Mouse (Mus musculus) frontal cortex, postnatal 14 days (tissue): ENCODE measurements around the gene Rgs9.
"Not testable (repeated sequence)": the region's sequence is repeated elsewhere in the genome, so short reads cannot be mapped to it uniquely, and the experiment has no call there.

Source experiments
- DNase-seq, 2 experiments: peaks; one replicate each; pipeline ENCODE4 v3.0.0; 2022; ENCODE audit warnings: low spot score in 2 of 2

The Rgs9 gene

DNA sequence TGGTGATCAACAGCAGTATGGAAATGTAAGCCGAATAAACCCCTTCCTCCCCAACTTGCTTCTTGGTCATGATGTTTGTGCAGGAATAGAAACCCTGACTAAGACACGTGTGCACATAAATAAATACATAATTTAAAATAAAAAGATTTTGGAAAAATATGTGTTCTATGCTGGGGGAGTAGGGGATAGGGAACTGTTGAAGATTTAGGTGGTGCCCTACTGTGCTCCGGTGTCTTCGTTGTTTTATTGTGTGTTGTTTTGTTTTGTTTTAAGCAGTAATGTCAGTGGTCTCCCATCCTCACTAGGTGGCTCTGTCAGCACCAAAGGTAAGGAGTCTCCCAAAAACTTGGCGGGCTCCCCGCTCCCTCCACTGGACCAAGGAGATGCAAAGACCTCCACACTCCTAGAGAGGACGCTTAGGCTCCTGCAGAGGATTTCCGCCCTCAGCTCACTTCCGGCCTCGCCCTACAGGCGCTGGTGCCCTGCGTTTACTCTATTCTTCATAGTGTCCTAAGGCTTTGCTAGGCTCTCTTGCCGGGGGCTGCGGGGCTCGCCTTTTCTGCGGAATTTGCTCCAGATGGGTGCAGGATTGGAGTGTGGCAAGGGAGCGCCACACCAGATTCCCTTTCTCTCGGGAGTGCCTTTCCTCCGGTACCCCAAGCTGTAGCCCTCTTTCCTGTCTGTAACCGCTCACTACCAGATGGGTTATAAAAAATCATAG is 14.1 kb upstream of the Rgs9 start:
- DNase-seq: peak; percentile 68 to 69

DNA sequence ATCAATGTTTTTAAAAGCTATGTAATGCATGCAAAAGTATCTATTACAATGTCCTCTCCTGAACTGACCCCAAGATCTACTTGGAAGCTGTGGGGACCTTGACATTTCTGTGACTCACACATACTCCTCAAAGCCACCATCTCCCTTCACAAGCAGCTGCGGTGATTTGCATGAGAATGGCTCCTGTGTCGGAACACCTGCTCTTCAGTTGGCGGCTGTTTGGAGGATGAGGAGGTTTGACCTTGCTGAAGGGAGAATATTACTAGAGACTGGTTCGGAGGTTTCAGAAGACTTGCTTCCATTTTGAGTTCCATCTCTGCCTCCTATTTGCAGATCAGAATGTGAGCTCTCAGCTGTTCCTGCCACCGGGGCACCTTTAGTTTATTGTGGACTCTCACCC is 7.8 kb upstream of the Rgs9 start:
- DNase-seq: no peak

DNA sequence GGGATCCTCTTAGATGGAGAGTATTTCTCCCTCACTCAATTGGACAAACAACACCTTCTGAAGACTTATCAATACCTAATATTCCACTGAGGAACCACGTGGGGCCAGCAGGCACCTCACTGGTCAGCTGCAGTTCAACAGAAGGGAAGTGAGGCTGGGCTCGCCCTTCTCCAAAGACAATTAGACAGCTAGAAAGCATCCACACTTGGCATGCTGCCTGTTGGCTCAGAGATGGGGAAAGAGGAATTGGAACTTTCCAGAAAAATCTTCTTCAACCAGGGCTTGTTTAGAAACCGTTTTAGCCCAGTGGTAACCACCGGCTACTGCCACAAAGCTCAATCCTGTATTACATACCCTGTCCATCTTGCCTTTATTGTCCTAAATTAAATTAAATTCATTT is 4.4 kb upstream of the Rgs9 start:
- no peak for DNase-seq

DNA sequence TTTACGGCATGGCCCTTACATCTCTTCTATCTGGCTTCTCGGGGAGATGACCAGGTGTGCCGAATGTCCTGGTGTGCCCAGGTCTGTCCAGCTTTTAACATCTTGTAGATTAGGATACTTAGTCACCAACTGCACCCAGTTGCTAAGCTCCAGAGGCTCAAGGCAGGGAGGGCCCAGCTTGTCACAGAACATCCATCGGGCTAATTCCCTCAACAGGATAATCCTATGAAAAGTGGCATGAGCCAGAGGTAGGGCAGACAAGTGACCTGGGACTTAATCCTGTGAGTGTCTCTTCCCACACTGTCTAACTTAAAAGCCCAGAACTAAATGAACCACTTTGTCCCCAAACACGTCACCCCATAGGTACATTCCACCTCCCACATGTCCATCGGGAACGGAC is 898 bp downstream of the Rgs9 start:
- DNase-seq: no peak

DNA sequence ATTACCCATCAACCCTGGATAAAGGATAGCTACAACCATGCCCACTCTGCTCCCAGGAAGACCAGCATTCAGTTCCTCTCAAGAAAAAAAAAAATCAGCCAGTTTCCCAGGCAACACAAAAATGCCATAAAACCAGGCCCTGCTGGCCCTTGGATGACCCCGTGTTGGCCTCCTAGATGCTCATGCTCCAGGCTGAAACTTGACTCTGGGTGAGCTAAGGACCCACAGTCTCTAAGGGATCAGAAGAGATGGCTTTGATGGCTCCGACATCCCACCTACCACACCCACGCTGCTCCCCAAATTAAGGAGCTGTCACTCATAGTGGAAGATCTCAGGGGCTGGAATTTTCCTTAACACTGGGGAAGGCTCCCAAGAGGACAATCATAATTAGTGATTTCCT is 5.9 kb downstream of the Rgs9 start:
- DNase-seq: no peak

DNA sequence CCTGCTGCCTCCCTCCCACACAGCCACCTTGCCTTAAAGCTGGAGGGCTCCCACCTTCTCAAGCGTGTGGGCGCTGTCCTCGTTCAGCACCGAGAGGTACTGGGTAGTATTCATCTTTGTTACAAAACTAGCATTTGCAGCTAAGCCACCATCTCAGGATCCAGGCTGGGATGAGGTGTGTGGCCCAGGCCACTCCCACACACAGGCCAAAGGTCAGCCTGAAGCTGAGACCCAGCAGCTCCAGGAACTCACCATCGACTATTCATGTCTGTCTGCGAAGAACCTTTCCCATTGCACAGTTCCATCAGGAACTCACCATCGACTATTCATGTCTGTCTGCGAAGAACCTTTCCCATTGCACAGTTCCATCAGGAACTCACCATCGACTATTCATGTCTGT is 8.6 kb downstream of the Rgs9 start:
- not testable (repeated sequence) for DNase-seq

DNA sequence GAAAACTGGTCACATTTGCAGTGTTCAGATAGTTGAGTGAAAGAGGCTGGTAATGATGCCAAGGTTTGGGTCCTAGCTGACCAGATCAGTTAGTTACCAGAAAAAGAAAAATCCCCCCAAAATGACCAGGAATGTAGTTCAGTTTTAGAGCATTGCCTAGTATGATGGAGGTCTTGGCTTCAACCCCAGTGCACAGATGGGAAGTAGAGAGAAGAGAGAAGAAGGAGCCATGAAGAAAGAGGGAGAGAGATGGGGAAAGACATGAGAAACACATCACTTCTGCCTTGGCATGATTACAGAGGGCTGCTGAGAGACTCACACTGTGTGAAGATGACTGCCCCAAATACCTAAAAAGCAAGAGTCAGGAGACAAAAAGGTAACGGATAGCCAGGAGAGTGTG is 13.1 kb downstream of the Rgs9 start:
- DNase-seq: no peak

DNA sequence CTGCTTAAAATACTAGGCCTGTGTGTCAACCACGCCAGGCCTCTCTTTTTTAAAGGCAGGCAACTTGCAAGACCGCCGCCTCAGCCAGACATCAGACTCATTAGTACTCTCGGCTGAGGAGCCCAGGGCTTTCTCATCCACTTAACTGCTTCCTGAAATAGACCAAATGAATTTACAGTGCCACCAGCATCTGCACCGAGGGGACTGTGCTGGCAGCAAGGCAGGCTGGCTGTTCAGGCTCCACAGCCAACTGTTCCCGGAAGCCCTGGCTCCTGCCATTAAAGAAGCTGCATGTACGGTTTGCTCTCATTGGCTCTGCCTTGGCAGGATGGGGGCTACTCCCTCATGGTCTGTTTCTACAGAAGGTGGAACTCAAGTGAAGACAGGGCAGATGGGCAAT is 19.7 kb downstream of the Rgs9 start:
- DNase-seq: no peak

DNA sequence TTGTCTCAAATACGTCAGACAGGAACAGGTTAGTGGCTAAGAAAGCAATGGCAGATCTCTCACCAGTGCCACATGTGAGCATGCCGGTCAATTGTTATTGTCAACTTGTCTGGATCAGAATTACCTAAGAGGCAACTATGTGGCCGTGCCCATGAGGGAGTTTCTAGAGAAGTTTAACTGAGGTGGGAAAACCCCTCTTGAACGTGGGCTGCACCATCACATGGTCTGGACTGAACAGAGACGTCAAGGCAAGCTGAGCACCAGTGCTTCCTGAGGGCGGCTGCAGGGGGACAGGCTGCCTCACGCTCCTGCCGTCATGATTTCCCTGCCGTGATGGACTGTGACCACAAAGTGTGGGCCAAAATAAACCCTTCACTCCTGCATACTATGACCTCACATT is 26.5 kb downstream of the Rgs9 start:
- no peak for DNase-seq

DNA sequence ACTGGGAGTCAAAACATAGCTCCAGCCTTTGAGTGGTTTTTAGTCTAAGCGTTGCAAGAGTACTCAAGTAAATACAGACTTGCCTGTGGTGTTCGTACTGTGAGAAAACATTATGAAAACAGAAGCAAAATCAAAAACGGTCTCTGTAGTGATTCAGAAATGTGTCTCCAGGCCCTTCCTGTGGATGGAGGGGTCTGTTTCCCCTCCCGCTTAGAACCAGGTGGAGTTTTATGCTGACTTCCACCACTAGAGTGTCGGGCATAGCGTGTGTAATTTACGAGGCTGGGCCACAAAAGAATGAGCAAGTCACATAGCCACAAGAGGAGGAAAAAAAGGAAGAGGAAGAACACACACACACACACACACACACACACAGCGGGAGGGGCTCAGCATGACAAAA is 27.6 kb downstream of the Rgs9 start:
- no peak for DNase-seq

DNA sequence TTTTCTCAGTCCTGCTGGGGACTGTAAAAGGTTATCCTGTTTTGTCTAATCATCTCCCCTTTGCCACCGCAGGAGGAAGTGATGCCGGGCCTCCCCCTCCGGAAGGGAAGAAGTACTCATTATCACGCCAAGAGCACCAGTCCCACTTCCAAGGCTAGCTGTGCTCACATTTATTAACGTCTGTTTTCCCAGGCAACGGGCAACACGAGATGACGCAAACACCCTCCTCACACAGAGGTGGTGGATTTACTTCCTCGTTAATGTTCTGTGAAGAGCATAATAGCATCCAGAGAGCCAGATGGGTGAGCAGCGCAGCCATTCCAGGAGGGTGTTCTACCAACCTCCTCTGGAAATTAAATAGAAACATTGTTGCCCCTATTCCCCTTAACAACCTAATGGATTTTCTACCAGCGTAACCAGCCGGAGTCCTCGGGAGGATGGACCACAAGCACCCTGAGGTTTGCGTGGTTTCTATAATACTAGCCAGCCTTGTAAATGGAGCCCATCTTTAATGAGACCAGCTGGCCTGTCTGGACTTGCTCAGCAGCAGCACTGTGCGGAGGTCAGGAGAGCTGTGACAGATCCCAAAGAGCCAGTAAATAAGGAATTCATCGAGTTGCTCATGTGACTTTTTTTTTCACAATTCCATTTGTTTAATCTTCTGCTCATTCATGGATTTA is 28.1 kb downstream of the Rgs9 start:
- no peak for DNase-seq

DNA sequence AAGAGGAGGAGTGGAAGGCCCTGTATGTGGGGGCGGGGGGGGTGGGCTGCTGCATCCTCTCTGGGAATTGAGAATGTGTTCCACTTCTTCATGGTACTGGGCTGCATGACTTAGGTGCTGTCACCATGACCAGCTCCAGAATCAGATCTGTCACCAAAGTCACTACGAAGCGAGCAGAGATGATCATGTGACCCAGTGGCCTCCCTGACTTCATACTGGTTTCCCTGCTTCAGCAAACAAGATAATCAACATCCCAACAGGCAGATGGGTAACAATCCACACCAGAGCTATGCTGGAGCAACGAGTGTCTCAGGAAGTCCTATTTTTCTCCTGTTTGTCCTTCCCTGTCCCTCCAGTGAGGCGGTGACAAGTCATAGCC is 28.7 kb downstream of the Rgs9 start:
- DNase-seq: no peak

DNA sequence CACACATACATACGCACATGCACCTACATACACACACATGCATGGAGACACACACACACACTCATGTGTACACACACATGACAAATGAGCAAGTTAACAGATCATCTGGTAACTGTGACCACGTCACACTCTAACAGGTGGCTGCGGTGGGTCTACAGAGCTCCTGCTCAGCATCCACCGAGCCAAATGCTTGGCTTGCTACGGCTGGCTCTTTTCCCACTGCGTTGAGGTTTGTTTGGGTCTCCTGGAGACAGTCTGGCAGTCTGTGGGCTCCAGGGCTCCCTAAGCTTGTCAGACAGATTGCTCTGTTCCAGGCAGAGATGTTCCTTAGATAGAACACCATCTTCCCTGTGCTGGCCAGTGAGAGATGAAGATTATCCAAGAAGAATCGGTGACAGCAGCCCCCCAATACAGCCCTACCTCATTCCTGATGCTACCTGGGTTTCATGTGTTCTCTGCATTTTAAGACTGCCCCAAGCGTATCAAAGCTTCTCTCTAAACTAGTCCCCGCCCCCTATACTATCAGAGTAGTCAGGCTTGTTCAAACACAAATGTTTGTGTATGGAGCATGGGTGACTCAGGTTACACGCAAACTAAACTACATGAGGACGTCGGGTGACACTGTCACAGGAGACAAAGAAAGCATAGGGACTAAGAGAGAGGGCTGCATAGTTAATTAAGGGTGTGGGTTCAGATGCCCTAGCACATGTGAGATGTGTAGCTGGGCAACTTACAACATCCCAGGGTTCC is 31.6 kb downstream of the Rgs9 start:
- DNase-seq: peak; percentile 38 to 57

DNA sequence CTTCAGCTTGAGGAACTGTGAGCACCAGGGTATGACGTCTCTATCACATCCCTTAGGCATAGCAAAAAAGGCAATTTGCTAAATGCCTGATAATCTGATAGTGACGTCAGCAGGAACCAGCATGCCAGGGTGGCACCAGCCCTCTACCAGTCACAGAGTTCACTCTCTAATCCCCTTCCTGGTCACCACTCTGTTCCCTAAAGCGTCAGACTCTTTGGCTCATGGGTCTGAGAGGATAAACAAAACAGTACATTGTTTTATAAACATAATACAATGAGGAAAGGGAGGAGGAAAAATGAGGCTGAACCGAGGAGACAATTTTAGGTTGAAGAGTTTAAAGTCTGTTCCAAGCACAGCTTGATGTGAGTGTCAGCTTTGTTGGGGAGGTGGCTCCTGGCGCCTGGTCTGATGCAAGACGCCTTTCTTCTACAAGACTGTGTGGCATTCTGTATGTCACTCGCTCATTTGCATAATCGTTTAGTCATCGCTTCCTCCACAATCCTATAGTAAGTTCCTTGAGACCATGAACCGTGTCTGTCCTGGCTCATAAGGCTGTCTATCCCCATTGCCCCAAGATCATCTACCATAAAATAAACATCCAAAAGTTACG is 33.7 kb downstream of the Rgs9 start:
- no peak for DNase-seq

DNA sequence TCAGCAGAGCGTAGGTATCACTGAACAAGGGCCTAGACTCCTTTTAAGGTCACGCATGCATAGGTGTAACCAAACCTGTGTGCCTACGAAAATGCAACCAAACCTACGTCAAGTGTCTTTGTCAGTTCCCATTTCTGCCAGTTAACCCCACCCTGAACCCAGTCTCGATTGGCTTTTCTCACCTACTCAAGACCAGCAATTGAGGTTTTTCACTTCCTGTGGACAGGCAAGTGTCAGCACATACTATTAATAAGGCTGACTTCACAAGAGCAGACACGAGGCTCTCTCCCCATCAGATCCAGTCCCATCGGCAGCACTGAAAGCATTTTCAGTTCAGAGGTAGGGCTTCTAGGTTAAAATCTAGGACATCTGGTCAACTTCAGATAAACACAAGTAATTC is 37.4 kb downstream of the Rgs9 start:
- no peak for DNase-seq

DNA sequence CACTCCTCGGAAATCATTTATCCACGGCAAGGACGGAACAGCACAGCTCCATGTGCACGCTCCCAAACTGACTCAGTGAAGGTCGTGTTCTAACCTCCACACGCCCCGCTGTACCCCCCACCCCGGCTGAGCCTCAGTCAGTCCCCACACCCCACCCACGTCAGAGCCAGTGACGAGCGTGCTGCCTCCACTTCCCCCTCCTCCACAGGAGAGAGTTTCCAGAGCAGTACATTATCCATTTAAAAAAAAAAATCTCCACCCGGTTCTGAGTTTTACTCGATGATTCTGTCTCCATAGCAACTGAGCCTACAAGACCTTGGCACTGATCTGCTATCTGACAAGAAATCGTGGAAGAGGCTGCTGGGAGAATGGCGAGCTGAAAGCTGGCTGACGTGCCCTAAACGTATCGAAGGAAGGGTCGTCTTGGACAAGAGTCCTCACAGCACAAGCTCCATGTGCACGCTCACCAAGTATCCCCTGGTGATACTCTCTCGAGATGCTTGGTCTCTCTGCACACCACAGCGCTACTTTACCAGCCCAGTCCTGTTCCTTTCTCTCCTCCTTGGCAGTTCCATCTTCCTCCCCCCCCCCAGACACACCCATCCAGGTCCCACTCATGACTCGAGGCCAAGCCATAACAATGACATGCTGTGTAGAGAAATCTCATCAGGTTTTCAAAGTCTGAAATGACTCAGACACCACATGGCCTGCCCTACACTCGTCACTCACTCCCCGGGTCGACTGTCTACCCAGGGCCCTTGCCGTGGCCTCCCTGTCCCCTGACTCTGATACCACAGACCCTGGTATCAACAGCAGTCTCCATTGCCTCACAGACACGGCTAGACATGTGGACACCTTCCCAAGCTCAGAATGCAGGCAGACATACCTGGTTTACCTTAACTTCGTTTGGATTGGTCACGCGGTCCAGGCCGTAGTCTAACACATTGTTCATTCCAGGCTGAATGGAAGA is 38.7 kb downstream of the Rgs9 start:
- DNase-seq: peak in 1 of 2 experiments; percentile 33

DNA sequence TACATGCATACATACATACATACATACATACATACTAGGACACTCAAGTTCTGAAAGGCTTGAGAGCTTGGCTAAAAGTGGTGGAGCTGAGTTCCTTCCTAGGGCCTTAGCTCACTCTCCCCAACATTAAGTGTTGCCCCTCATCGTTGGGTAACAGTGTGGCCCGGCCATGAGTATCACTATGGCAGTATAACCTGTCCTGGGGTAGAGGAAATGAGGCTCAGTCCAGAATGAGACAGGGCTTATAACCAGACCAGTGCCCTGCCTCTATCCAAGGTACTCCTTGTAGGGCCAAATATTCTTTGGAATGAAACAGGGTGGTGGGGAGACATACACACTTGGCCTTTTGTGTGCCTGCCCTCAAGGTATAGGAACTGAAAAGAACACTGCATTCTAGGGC is 40.1 kb downstream of the Rgs9 start:
- no peak for DNase-seq

DNA sequence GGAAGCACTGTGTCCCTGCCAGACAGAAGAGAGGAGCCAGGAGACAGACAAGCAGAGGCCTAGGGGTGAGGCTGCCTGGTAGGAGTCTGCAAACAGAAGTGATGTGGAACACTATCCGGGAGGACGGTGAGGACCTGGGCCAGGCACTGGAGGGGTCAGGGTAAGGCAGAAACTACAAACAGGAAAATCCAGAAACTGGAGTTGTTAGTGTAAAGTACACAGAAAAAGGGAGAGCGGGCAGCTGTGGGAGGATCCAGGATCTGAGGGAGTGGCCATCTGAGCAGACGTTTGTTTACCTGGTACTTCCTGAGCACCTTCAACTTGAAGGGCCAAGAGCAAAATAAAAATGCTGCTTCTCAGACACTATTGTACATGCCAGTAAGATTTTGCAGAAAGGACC is 42.9 kb downstream of the Rgs9 start:
- DNase-seq: no peak

DNA sequence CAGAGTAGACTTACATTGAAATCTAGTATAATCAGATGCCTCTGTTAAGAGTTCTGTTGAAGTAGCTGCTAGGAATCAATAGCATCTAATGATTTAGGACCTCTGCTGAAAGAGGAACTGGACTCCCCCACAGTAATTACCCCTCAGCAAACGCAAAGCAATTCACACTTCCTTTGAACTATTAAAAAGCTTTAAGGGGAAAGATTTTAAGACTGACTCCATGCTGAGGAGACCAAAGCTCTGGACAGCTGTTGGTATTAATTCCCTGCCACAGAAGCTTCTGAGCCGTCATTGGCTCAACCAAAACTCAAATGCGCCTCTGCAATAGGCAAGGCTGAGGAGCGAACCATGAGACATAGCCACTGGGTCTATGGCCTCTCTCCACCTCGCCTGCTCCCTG is 45.4 kb downstream of the Rgs9 start:
- no peak for DNase-seq

DNA sequence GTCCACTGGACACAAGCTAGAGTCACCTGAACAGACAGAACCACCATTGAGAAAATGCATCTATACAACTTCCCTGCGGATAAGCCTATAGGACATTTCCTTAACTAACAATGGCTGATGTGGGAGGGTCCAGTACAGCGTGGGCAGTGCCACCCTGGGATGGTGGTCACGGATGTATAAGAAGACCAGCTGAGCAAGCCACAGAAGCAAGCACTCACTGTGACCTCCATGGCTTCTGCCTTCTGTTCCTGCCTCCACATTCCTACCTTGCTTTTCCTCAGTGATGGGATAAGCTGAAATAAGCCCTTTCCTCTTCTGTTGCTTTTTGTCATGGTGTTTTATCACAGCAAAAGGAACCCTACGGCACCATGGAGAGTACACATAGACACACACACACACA is 47.4 kb downstream of the Rgs9 start:
- no peak for DNase-seq

DNA sequence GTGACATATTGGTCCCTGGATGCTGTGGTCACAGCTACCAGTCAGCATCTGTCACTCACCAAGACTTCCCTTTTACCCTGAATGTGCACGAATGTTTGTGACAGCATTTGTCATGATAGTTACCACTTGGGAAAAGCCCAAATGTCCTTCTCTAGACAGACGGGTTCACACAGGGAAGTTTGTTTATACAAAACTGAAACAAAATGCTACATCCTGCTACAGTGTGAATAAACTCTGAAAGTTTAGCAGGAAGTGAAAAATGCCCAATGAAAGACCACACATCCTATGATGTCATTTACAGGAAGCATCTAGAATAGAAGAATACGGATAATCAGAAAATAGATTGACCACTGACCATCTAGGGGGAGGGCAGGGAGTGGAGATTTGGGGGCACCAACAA is 51.0 kb downstream of the Rgs9 start:
- DNase-seq: no peak
